Mouse (Mus musculus): Measurements from ENCODE around the gene Rem2. TPM values are rescaled to one million over a fixed set of nuclear protein-coding genes. Genes with fewer than 3 reads are reported as not detected.

Rem2 gene
- polyA plus RNA-seq (2017; shearing (Covaris generic)) = under 1 TPM; 0.35 to 0.87 TPM

GRCm38 (mm10) chr14:54475941-54476844 is at the start of gene Rem2:
Gene Rem2, plus strand, starts transcription at chr14:54476100.

DNA sequence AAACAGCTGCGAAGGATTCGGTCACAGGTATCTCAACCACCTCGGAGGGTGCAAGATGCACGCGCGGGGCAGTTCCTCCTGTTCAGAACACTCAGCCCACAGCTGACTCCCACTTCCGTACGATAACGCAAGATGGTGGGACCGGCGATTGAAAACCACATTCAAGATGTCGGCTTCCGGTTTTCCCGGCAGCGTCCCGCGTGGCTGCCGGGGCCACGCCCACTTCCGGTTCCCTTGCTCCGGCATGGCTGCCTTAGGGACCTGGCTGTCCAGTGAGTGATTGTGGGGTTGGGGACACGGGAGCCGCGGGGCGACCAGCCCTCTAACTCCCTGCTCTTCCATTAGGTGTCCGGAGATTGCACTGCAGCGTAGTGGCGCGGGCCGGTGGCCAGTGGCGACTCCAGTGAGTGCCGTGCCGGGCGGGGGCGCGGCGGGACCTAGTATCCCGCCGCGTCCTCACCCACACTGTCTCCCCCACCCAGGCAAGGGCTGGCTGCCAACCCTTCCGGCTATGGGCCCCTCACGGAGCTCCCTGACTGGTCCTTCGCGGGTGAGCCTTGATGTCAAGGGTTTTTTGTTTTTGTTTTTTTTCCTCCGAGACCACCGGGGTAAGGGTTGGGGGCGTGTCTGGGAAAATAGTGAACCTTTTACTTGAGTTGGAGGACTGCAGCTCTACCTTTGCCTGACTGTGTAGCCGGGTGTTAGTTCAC is 49.1 kb upstream of the Rem2 start, which contains the start of gene Mrpl52:
Mrpl52 (plus strand) TSS at position 221 of the 710 bp plus-strand sequence.

GRCm38 (mm10) chr14:54431334-54432077 is 44.4 kb upstream of the Rem2 start, which contains the start of gene Mmp14:
Gene Mmp14, plus strand, starts transcription at chr14:54431612.

DNA sequence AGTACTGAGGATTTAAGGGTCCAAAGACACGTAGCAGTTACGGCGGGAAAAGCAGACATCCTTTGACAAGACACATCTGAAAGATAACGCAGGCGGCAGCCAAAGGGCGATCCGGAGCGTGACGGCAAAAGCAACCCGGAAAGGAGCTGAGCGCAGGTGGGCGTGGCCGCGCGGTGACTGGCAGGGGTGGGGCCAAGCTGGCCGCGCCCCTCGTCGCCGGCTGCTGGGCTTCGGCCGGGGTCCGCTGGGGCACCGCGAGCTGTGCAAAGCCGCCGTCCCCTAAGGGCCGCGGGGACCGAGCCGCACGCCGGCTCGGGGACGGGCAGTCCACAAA is 12.0 kb upstream of the Rem2 start, which contains the start of gene Lrp10:
Lrp10 (plus strand) TSS at position 179 of the 334 bp plus-strand sequence.

Other genes starting within 250 kb of the Rem2 start
- gene Dad1, start 222.0 kb upstream of the Rem2 start, polyA plus RNA-seq (2017; shearing (Covaris generic)) = 100 to 1,000 TPM; 437 to 475 TPM
- gene Abhd4, start 221.9 kb upstream of the Rem2 start, polyA plus RNA-seq (2017; shearing (Covaris generic)) = 10 to 100 TPM; 20.6 to 32.2 TPM
- gene Olfr49, start 191.2 kb upstream of the Rem2 start, polyA plus RNA-seq (2017; shearing (Covaris generic)) = under 1 TPM in 1 of 2 experiments, not detected in 1; 0.04 TPM
- gene Oxa1l, start 115.3 kb upstream of the Rem2 start, polyA plus RNA-seq (2017; shearing (Covaris generic)) = 10 to 100 TPM; 54.3 to 58.1 TPM
- gene Slc7a7, start 58.3 kb upstream of the Rem2 start, polyA plus RNA-seq (2017; shearing (Covaris generic)) = 1 to 10 TPM; 1.5 to 1.6 TPM
- gene Mrpl52, start 49.2 kb upstream of the Rem2 start, polyA plus RNA-seq (2017; shearing (Covaris generic)) = 100 to 1,000 TPM; 170 to 222 TPM
- 10 to 100 TPM in 1 of 2 experiments, 1 to 10 TPM in 1; 6.7 to 25.0 TPM for gene Mmp14, start 44.5 kb upstream of the Rem2 start, polyA plus RNA-seq (2017; shearing (Covaris generic))
- gene Lrp10, start 12.0 kb upstream of the Rem2 start, polyA plus RNA-seq (2017; shearing (Covaris generic)) = 100 to 1,000 TPM; 364 to 420 TPM
- 10 to 100 TPM; 35.4 to 48.8 TPM for gene Prmt5, start 41.4 kb downstream of the Rem2 start, polyA plus RNA-seq (2017; shearing (Covaris generic))
- gene Haus4, start 78.5 kb downstream of the Rem2 start, polyA plus RNA-seq (2017; shearing (Covaris generic)) = 10 to 100 TPM; 32.7 to 36.5 TPM
- gene Ajuba, start 101.5 kb downstream of the Rem2 start, polyA plus RNA-seq (2017; shearing (Covaris generic)) = under 1 TPM; 0.81 to 0.84 TPM
- 1 to 10 TPM; 1.8 to 1.9 TPM for gene 4931414P19Rik, start 129.9 kb downstream of the Rem2 start, polyA plus RNA-seq (2017; shearing (Covaris generic))
- gene Psmb5, start 141.9 kb downstream of the Rem2 start, polyA plus RNA-seq (2017; shearing (Covaris generic)) = 100 to 1,000 TPM; 173 to 203 TPM
- gene Psmb11, start 145.3 kb downstream of the Rem2 start, polyA plus RNA-seq (2017; shearing (Covaris generic)) = under 1 TPM; 0.08 to 0.17 TPM
- gene Gm17606, start 164.9 kb downstream of the Rem2 start, polyA plus RNA-seq (2017; shearing (Covaris generic)) = not detected
- gene Cdh24, start 165.3 kb downstream of the Rem2 start, polyA plus RNA-seq (2017; shearing (Covaris generic)) = 1 to 10 TPM; 1.8 to 1.9 TPM
- 10 to 100 TPM; 78.9 to 85.7 TPM for gene 1700123O20Rik, start 210.1 kb downstream of the Rem2 start, polyA plus RNA-seq (2017; shearing (Covaris generic))
- gene Acin1, start 210.8 kb downstream of the Rem2 start, polyA plus RNA-seq (2017; shearing (Covaris generic)) = 10 to 100 TPM; 70.4 to 93.8 TPM
- gene Gm29776, start 222.7 kb downstream of the Rem2 start, polyA plus RNA-seq (2017; shearing (Covaris generic)) = 1 to 10 TPM in 1 of 2 experiments, under 1 TPM in 1; 0.06 to 2.6 TPM
- gene Cebpe, start 236.1 kb downstream of the Rem2 start, polyA plus RNA-seq (2017; shearing (Covaris generic)) = not detected